Comparison of ENCODE assay signal across 9 mouse cellular contexts in the genomic region with DNA sequence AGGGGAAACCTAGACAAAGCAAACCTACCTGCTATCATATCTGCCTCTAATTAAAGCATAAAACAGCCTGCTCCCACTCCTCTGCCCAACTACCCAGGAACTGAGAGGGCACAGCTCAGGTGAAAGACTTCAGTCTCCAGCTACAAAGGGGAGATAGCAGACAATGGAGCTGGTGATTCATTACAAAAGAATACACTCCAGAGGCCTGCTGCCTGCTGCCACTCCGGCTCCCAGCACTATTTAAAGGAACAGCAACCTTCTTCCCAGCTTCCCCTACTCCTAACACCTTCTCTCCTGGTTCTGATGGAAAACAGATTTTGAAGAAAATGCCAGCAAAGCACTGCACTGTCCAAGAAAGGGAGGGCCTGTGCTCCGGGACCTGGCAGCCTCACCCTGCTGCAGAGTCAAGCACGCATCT.
DNase-seq lines count a peak whose midpoint lies in the region; ATAC-seq and TF ChIP-seq lines count a peak whose summit lies in the region.
"Had no signal": no experiment of that assay in that cellular context is flagged by ENCODE, and none has a peak within 500 bp of the region (broad histone marks: within the 10 kb centered on the region; RNA-seq: fewer than 3 reads in every experiment).

No protein-coding gene starts in this region.

- 39% methylated on average over 3 of the region's 3 CpGs for WGBS in kidney, adult 2 months
- WGBS in forebrain, embryonic 10.5 days: 20% methylated on average over 3 of the region's 3 CpGs
- 7% methylated on average over 3 of the region's 3 CpGs for WGBS in hindbrain, embryonic 12.5 days

- no peak overlapping the region for H3K27ac ChIP-seq in kidney, adult 2 months (ENCODE audit: insufficient read depth, low read depth, low read length)
- H3K27ac ChIP-seq in forebrain, embryonic 10.5 days: peak overlapping the region; percentile 85
- H3K27ac ChIP-seq in hindbrain, embryonic 12.5 days: peak overlapping the region; percentile 92
- H3K27ac ChIP-seq: macrophage had no signal

- H3K9ac ChIP-seq in hindbrain, embryonic 12.5 days: peak overlapping the region; percentile 75

- H3K36me3 ChIP-seq in kidney, adult 2 months (ENCODE audit: control insufficient read depth, insufficient read depth, low read length): no peaks in the 10 kb centered on the region
- 0 out of 2 replicates have a peak, but pooled peaks cover 3% of the 10 kb centered on the region for H3K36me3 ChIP-seq in forebrain, embryonic 10.5 days (replicated peaks)
- 0 out of 2 replicates have a peak, but pooled peaks cover 2% of the 10 kb centered on the region for H3K36me3 ChIP-seq in hindbrain, embryonic 12.5 days

- no peak for TF ChIP-seq POLR2A in kidney, adult 2 months (IDR thresholded peaks at IDR 0.05; ENCODE audit: low read depth, low read length)

- no peaks in the 10 kb centered on the region for H3K9me3 ChIP-seq in forebrain, embryonic 10.5 days
- H3K9me3 ChIP-seq in hindbrain, embryonic 12.5 days (replicated peaks): no peaks in the 10 kb centered on the region

- ATAC-seq in hindbrain, embryonic 12.5 days (ENCODE audit: low FRiP score): no peak
- ATAC-seq in erythroid progenitor cell, adult 5-6 weeks (replicated peaks; ENCODE audit: low FRiP score, poor library complexity, severe bottlenecking): no peak

- DNase-seq in kidney, adult 2 months: peak; percentile 23
- DNase-seq in kidney, adult 8-10 months: no peak
- DNase-seq in R1 (ENCODE audit: low read depth, low spot score): peak; percentile 80
- peak; percentile 17 for DNase-seq in forebrain, embryonic 10.5 days (ENCODE audit: extremely low spot score, low spot score)
- peak; percentile 47 for DNase-seq in lung, postnatal 10 days
- peak; percentile 32 for DNase-seq in yolk sac, embryonic 10.5 days (ENCODE audit: low spot score)

- H3K4me2 ChIP-seq in hindbrain, embryonic 12.5 days (replicated peaks): peak overlapping the region; percentile 61

- peaks cover 2% of the 10 kb centered on the region; the same call in 1 of the 2 replicates for H3K4me1 ChIP-seq in kidney, adult 2 months (ENCODE audit: control insufficient read depth, insufficient read depth, low read length)
- H3K4me1 ChIP-seq in forebrain, embryonic 10.5 days: peaks cover 58% of the 10 kb centered on the region
- H3K4me1 ChIP-seq in hindbrain, embryonic 12.5 days: peaks cover 46% of the 10 kb centered on the region

- TF ChIP-seq CTCF in kidney, adult 2 months (conservative IDR thresholded peaks at IDR 0.05; ENCODE audit: insufficient read depth, insufficient read length, low read depth, low read length): no peak

- no peak overlapping the region for H3K4me3 ChIP-seq in kidney, adult 2 months (ENCODE audit: insufficient read depth, low read depth, low read length)
- H3K4me3 ChIP-seq in forebrain, embryonic 10.5 days: peak overlapping the region; percentile 40
- peak overlapping the region; percentile 64 for H3K4me3 ChIP-seq in hindbrain, embryonic 12.5 days

- no peaks in the 10 kb centered on the region for H3K27me3 ChIP-seq in kidney, adult 2 months (replicated peaks; ENCODE audit: control insufficient read depth, insufficient read depth, low read length)
- H3K27me3 ChIP-seq in forebrain, embryonic 10.5 days (ENCODE audit: poor library complexity, severe bottlenecking): no peaks in the 10 kb centered on the region
- H3K27me3 ChIP-seq in hindbrain, embryonic 12.5 days: no peaks in the 10 kb centered on the region

Comparison
In these comparisons a context has a peak if more than half of its experiments do, and no peak if none do; other contexts are left out.
1. DNase-seq: peak in kidney, adult 2 months (single experiment), R1 (single experiment), forebrain, embryonic 10.5 days (single experiment), lung, postnatal 10 days (single experiment) and yolk sac, embryonic 10.5 days (single experiment); none in kidney, adult 8-10 months (0 of 2).